ENCODE assay signal across 9 mouse cellular contexts in the genomic region with DNA sequence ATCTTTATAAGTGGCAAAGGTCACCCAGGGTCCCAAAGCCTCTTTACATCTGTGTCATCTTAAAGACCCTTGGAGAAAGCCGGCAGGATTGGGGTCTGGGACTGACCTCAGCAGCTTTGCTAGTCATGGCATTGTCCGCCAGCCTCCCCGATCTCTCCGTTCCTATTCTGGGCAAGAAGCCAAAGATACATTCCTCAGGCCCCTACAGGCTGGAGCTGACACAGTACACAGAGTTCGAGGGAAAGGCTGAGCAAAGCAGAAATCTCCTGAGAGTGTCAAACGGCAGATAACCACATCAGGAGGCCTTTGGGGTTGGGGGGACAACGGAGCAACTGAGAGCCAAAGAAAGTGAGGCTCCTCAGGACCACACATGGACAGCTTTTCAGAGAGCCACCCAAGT. TPM values are rescaled to one million over a fixed set of nuclear protein-coding genes. Genes with fewer than 3 reads are reported as not detected.
DNase-seq lines count a peak whose midpoint lies in the region; ATAC-seq lines count a peak whose summit lies in the region.
"Had no signal": no experiment of that assay in that cellular context is flagged by ENCODE, and none has a peak within 500 bp of the region (broad histone marks: within the 10 kb centered on the region; RNA-seq: fewer than 3 reads in every experiment).

No protein-coding gene starts in this region.

- no peaks in the 10 kb centered on the region for H3K4me1 ChIP-seq in forebrain, embryonic 14.5 days (ENCODE audit: control insufficient read depth, insufficient read depth, low read length)
- H3K4me1 ChIP-seq in forebrain, embryonic 15.5 days: peaks cover 15% of the 10 kb centered on the region
- H3K4me1 ChIP-seq in heart, embryonic 14.5 days (ENCODE audit: control insufficient read depth in 2 of 2, insufficient read depth in 2 of 2, low read length in 2 of 2): peaks cover 20 to 38% of the 10 kb centered on the region in 2 experiments
- H3K4me1 ChIP-seq in kidney, embryonic 16.5 days (ENCODE audit: insufficient read depth, low read length): peaks cover 18% of the 10 kb centered on the region

- ATAC-seq in forebrain, embryonic 14.5 days: peak; percentile 35; the same call in 1 of the 2 replicates
- ATAC-seq in forebrain, embryonic 15.5 days (replicated peaks): no peak
- ATAC-seq in heart, embryonic 14.5 days (ENCODE audit: insufficient number of reproducible peaks, insufficient read depth, low FRiP score, low read depth): peak; percentile 84
- ATAC-seq in kidney, embryonic 16.5 days (ENCODE audit: low FRiP score, low TSS enrichment): peak; percentile 85
- 0 out of 2 replicates have a peak, but pooled peaks have one; percentile 38 for ATAC-seq in megakaryocyte progenitor cell, adult 5-6 weeks (replicated peaks; ENCODE audit: poor library complexity)
- no peak for ATAC-seq in erythroid progenitor cell, adult 5-6 weeks (replicated peaks; ENCODE audit: low FRiP score, poor library complexity, severe bottlenecking)

- no peak overlapping the region for H3K4me3 ChIP-seq in forebrain, embryonic 14.5 days (ENCODE audit: low read depth, low read length)
- H3K4me3 ChIP-seq in forebrain, embryonic 15.5 days: no peak overlapping the region
- H3K4me3 ChIP-seq in heart, embryonic 14.5 days (ENCODE audit: control insufficient read depth in 1 of 2, insufficient read depth in 1 of 2, low read depth in 1 of 2, low read length in 2 of 2): no peak overlapping the region
- H3K4me3 ChIP-seq in kidney, embryonic 16.5 days (ENCODE audit: low read length): no peak overlapping the region
- H3K4me3 ChIP-seq: erythroblast, embryonic 14.5 days had no signal

- DNase-seq in forebrain, embryonic 14.5 days (ENCODE audit: low spot score): peak; percentile 82
- peak; percentile 77 to 87 for DNase-seq in adrenal gland, adult (ENCODE audit: inconsistent age in 2 of 2, low spot score in 1 of 2)
- DNase-seq in frontal cortex, adult 2 months (ENCODE audit: extremely low spot score in 1 of 2, low spot score in 1 of 2): no peak

- no peak overlapping the region for H3K4me2 ChIP-seq in forebrain, embryonic 14.5 days (ENCODE audit: low read length)
- H3K4me2 ChIP-seq in forebrain, embryonic 15.5 days (replicated peaks): no peak overlapping the region
- H3K4me2 ChIP-seq in heart, embryonic 14.5 days (ENCODE audit: low read length): peak overlapping the region; percentile 47
- H3K4me2 ChIP-seq in kidney, embryonic 16.5 days (replicated peaks; ENCODE audit: low read depth, low read length): no peak overlapping the region

- no peaks in the 10 kb centered on the region for H3K36me3 ChIP-seq in forebrain, embryonic 14.5 days (ENCODE audit: control insufficient read depth, insufficient read depth, low read length)
- no peaks in the 10 kb centered on the region for H3K36me3 ChIP-seq in forebrain, embryonic 15.5 days
- peaks cover 27% of the 10 kb centered on the region for H3K36me3 ChIP-seq in heart, embryonic 14.5 days (ENCODE audit: control insufficient read depth, insufficient read depth, low read length)
- no peaks in the 10 kb centered on the region for H3K36me3 ChIP-seq in kidney, embryonic 16.5 days (ENCODE audit: insufficient read depth, low read length)

- H3K27ac ChIP-seq in forebrain, embryonic 14.5 days (ENCODE audit: low read depth, low read length): no peak overlapping the region
- H3K27ac ChIP-seq in forebrain, embryonic 15.5 days (replicated peaks): no peak overlapping the region
- H3K27ac ChIP-seq in heart, embryonic 14.5 days (replicated peaks in 1 of 2; ENCODE audit: control insufficient read depth in 1 of 2, insufficient read depth in 1 of 2, low read depth in 2 of 2, low read length in 2 of 2): peak overlapping the region; percentile 92 to 97
- peak overlapping the region; percentile 25 for H3K27ac ChIP-seq in kidney, embryonic 16.5 days (ENCODE audit: low read length)

- H3K9me3 ChIP-seq in forebrain, embryonic 14.5 days (replicated peaks; ENCODE audit: control insufficient read depth, low read length): no peaks in the 10 kb centered on the region
- no peaks in the 10 kb centered on the region for H3K9me3 ChIP-seq in forebrain, embryonic 15.5 days
- H3K9me3 ChIP-seq in heart, embryonic 14.5 days (ENCODE audit: control insufficient read depth, low read length): no peaks in the 10 kb centered on the region
- no peaks in the 10 kb centered on the region for H3K9me3 ChIP-seq in kidney, embryonic 16.5 days (ENCODE audit: low read length)

- H3K27me3 ChIP-seq in forebrain, embryonic 14.5 days (replicated peaks; ENCODE audit: control insufficient read depth, insufficient read depth, low read length): no peaks in the 10 kb centered on the region
- no peaks in the 10 kb centered on the region for H3K27me3 ChIP-seq in forebrain, embryonic 15.5 days
- no peaks in the 10 kb centered on the region for H3K27me3 ChIP-seq in heart, embryonic 14.5 days (ENCODE audit: control insufficient read depth, insufficient read depth, low read length)
- H3K27me3 ChIP-seq in kidney, embryonic 16.5 days (ENCODE audit: insufficient read depth, low read length): no peaks in the 10 kb centered on the region

- no peak overlapping the region for H3K9ac ChIP-seq in forebrain, embryonic 14.5 days (ENCODE audit: low read length)
- H3K9ac ChIP-seq in forebrain, embryonic 15.5 days (replicated peaks): no peak overlapping the region
- H3K9ac ChIP-seq in heart, embryonic 14.5 days (ENCODE audit: low read length): peak overlapping the region; percentile 27
- no peak overlapping the region for H3K9ac ChIP-seq in kidney, embryonic 16.5 days (replicated peaks; ENCODE audit: low read length)

- WGBS in forebrain, embryonic 14.5 days: 14% methylated on average over 7 of the region's 7 CpGs
- 14% methylated on average over 7 of the region's 7 CpGs for WGBS in forebrain, embryonic 15.5 days
- 1% methylated on average over 7 of the region's 7 CpGs for WGBS in heart, embryonic 14.5 days
- 17% methylated on average over 7 of the region's 7 CpGs for WGBS in kidney, embryonic 16.5 days

RNA-seq across cellular contexts. Expression of a gene that starts 5.1 kb away (rescaled TPM):
- 2.6 and 4.6 TPM in 2 replicates for polyA plus RNA-seq in forebrain, embryonic 14.5 days (2014; fragmentation: Nextera tagmentation; extraction: Ambion mirVana)
- 9.2 and 11.1 TPM in 2 replicates for polyA plus RNA-seq in forebrain, embryonic 15.5 days (2015; fragmentation: Nextera tagmentation; extraction: Ambion mirVana)
- 23.7 and 26.9 TPM in 2 replicates for polyA plus RNA-seq in heart, embryonic 14.5 days (2014; fragmentation: Nextera tagmentation; extraction: Ambion mirVana)
- polyA plus RNA-seq in kidney, embryonic 16.5 days (2015; fragmentation: Nextera tagmentation; extraction: Ambion mirVana): 9.5 and 12.2 TPM in 2 replicates
- total RNA-seq in megakaryocyte progenitor cell, adult 5-6 weeks (2015): not detected in 2 replicates
- 0.12 and 0.24 TPM in 2 replicates for total RNA-seq in megakaryocyte progenitor cell, adult 5-6 weeks (2017)
- not detected in 2 replicates for total RNA-seq in erythroid progenitor cell, adult 5-6 weeks (2015; ENCODE audit: low replicate concordance)
- 1.0 and 1.8 TPM in 2 replicates for total RNA-seq in erythroid progenitor cell, adult 5-6 weeks (2017; ENCODE audit: low replicate concordance)
- polyA plus RNA-seq in frontal cortex, adult 2 months (2012; rRNA removed): 37.3 and 37.8 TPM in 2 replicates

RNA-seq across cellular contexts. Expression of a gene that starts 30.0 kb away (rescaled TPM):
- polyA plus RNA-seq in forebrain, embryonic 14.5 days (2014; fragmentation: Nextera tagmentation; extraction: Ambion mirVana): 18.8 and 24.1 TPM in 2 replicates
- polyA plus RNA-seq in forebrain, embryonic 15.5 days (2015; fragmentation: Nextera tagmentation; extraction: Ambion mirVana): 15.3 and 18.2 TPM in 2 replicates
- polyA plus RNA-seq in heart, embryonic 14.5 days (2014; fragmentation: Nextera tagmentation; extraction: Ambion mirVana): 10.1 and 14.4 TPM in 2 replicates
- 17.4 and 23.4 TPM in 2 replicates for polyA plus RNA-seq in kidney, embryonic 16.5 days (2015; fragmentation: Nextera tagmentation; extraction: Ambion mirVana)
- total RNA-seq in megakaryocyte progenitor cell, adult 5-6 weeks (2015): 12.3 and 15.8 TPM in 2 replicates
- total RNA-seq in megakaryocyte progenitor cell, adult 5-6 weeks (2017): 13.8 and 16.4 TPM in 2 replicates
- 10.1 and 12.3 TPM in 2 replicates for total RNA-seq in erythroid progenitor cell, adult 5-6 weeks (2015; ENCODE audit: low replicate concordance)
- total RNA-seq in erythroid progenitor cell, adult 5-6 weeks (2017; ENCODE audit: low replicate concordance): 8.2 and 28.1 TPM in 2 replicates
- 13.6 and 19.0 TPM in 2 replicates for polyA plus RNA-seq in frontal cortex, adult 2 months (2012; rRNA removed)

RNA-seq across cellular contexts. Expression of a gene that starts 33.5 kb away (rescaled TPM):
- 51.9 and 59.4 TPM in 2 replicates for polyA plus RNA-seq in forebrain, embryonic 14.5 days (2014; fragmentation: Nextera tagmentation; extraction: Ambion mirVana)
- polyA plus RNA-seq in forebrain, embryonic 15.5 days (2015; fragmentation: Nextera tagmentation; extraction: Ambion mirVana): 78.0 and 82.3 TPM in 2 replicates
- polyA plus RNA-seq in heart, embryonic 14.5 days (2014; fragmentation: Nextera tagmentation; extraction: Ambion mirVana): 30.8 and 35.1 TPM in 2 replicates
- 44.2 and 48.3 TPM in 2 replicates for polyA plus RNA-seq in kidney, embryonic 16.5 days (2015; fragmentation: Nextera tagmentation; extraction: Ambion mirVana)
- total RNA-seq in megakaryocyte progenitor cell, adult 5-6 weeks (2015): 14.8 and 23.3 TPM in 2 replicates
- total RNA-seq in megakaryocyte progenitor cell, adult 5-6 weeks (2017): 10.1 and 11.5 TPM in 2 replicates
- 9.6 and 28.1 TPM in 2 replicates for total RNA-seq in erythroid progenitor cell, adult 5-6 weeks (2015; ENCODE audit: low replicate concordance)
- 6.5 and 14.1 TPM in 2 replicates for total RNA-seq in erythroid progenitor cell, adult 5-6 weeks (2017; ENCODE audit: low replicate concordance)
- 26.5 and 31.7 TPM in 2 replicates for polyA plus RNA-seq in frontal cortex, adult 2 months (2012; rRNA removed)

Comparison
In these comparisons a context has a peak if more than half of its experiments do, and no peak if none do; other contexts are left out.
1. ATAC-seq: peak in forebrain, embryonic 14.5 days (single experiment), heart, embryonic 14.5 days (single experiment), kidney, embryonic 16.5 days (single experiment) and megakaryocyte progenitor cell, adult 5-6 weeks (single experiment); none in forebrain, embryonic 15.5 days (single experiment) and erythroid progenitor cell, adult 5-6 weeks (single experiment).
2. DNase-seq: peak in forebrain, embryonic 14.5 days (single experiment) and adrenal gland, adult (2 of 2); none in frontal cortex, adult 2 months (0 of 2).
3. H3K27ac ChIP-seq: peak in heart, embryonic 14.5 days (2 of 2) and kidney, embryonic 16.5 days (single experiment); none in forebrain, embryonic 14.5 days (single experiment) and forebrain, embryonic 15.5 days (single experiment).